Mouse (Mus musculus): ENCODE measurements at regions not wholly inside any gene's neighbourhood (a gene's known extent, or its start where the extent isn't known, plus 50 kb on each side); places are given as distances from the start of the nearest gene placed in this dataset.

DNA sequence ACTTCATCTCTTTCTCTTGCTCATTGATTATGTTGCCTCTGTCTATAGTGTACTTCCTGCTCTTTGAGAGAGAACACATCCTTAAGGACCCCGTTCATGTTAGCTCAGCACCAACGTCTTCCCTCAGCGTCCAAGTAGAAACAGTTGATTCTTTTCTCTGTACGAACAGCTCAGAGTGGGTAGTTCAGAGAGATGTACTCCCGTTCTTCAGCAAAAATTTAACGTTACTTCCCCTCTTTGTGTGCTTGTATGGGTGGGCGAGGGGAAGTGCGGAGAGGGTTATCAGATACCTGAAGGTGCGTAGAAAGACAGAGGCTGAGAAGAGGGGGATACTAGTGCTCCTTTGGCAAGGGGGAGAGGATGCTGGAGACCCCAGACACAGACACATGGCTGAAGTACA, 55.1 kb upstream of the Tab2 start:
- Histone ChIP-seq H3K79me3 (ENCODE audit: low read depth) (no peaks in the 10 kb centered on the region), H3K4me3 (ENCODE audit: insufficient read depth, poor library complexity, severe bottlenecking) (no peak overlapping the region), H3K27me3 (ENCODE audit: control insufficient read depth, insufficient read depth, insufficient read length) (peaks cover 8% of the 10 kb centered on the region), H3K36me3 (ENCODE audit: control insufficient read depth, insufficient read depth) (no peaks in the 10 kb centered on the region), H3K79me2 (ENCODE audit: control insufficient read depth, insufficient read depth) (no peaks in the 10 kb centered on the region), H3ac (ENCODE audit: control insufficient read depth, insufficient read length, low read depth) (no peak overlapping the region)
- TF ChIP-seq MAX (IDR thresholded peaks at IDR 0.05) (no peak), MYOD1 (IDR thresholded peaks at IDR 0.05; ENCODE audit: control insufficient read depth, insufficient read length, low read depth) (no peak), CTCF (IDR thresholded peaks at IDR 0.05; ENCODE audit: control insufficient read depth, insufficient read depth, insufficient read length) (no peak), MYOG (IDR thresholded peaks at IDR 0.05; ENCODE audit: control insufficient read depth, extremely low read depth, insufficient read length) (no peak), CEBPB (IDR thresholded peaks at IDR 0.05; ENCODE audit: low read depth) (no peak), FOSL1 (IDR thresholded peaks at IDR 0.05; ENCODE audit: insufficient read depth, low read length, poor library complexity, severe bottlenecking) (no peak), USF1 (IDR thresholded peaks at IDR 0.05; ENCODE audit: low read depth) (no peak)

DNA sequence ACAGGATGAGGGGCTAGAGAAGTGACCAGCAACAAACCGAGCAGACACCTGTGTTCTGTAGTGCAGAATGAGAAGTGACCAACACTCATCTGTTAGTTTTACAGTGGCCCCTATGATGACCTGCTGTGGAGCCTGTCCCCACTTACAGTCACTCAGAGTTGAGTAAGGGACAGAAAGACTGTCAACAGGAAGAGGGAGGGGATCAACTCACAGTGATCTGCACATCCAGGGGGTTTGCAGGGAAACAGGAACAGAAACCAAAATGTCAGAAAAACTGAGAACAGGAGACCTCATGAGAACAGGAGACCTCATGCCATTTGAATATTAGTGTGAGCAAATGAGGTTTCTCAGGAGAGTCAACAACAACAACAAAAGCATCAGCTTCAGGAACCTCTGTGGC, 53.8 kb upstream of the Tab2 start:
- Histone ChIP-seq H3K4me3 (ENCODE audit: insufficient read depth, poor library complexity, severe bottlenecking) (no peak overlapping the region), H3ac (ENCODE audit: control insufficient read depth, insufficient read length, low read depth) (no peak overlapping the region), H3K36me3 (ENCODE audit: control insufficient read depth, insufficient read depth) (no peaks in the 10 kb centered on the region), H3K79me2 (ENCODE audit: control insufficient read depth, insufficient read depth) (no peaks in the 10 kb centered on the region), H3K27me3 (ENCODE audit: control insufficient read depth, insufficient read depth, insufficient read length) (peaks cover 8% of the 10 kb centered on the region), H3K79me3 (ENCODE audit: low read depth) (no peaks in the 10 kb centered on the region)
- no peak for TF ChIP-seq MAX (IDR thresholded peaks at IDR 0.05)
- no peak for TF ChIP-seq MYOG (IDR thresholded peaks at IDR 0.05; ENCODE audit: control insufficient read depth, extremely low read depth, insufficient read length)
- TF ChIP-seq FOSL1 (IDR thresholded peaks at IDR 0.05; ENCODE audit: insufficient read depth, low read length, poor library complexity, severe bottlenecking), result no peak
- TF ChIP-seq USF1 (IDR thresholded peaks at IDR 0.05; ENCODE audit: low read depth), result no peak
- no peak for TF ChIP-seq MYOD1 (IDR thresholded peaks at IDR 0.05; ENCODE audit: control insufficient read depth, insufficient read length, low read depth)
- TF ChIP-seq CTCF (IDR thresholded peaks at IDR 0.05; ENCODE audit: control insufficient read depth, insufficient read depth, insufficient read length), result no peak
- TF ChIP-seq CEBPB (IDR thresholded peaks at IDR 0.05; ENCODE audit: low read depth), result no peak

DNA sequence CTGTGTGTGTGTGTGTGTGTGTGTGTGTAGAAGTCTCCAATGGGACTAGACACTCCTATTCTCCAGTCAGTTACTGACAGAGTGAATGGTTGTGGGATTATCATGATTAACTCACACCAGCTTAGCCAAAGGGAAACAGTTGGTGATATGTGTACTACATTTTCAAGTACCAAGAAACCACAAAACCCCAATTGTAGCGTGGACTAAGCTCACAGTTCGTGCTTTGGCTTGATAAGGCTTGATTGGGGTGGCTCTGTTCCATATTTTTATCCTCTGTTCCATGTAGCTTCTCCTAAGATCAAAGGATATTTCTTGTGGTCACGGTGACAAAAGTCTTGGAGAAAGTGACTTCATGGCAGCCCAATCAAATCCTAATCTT, 51.9 kb upstream of the Tab2 start:
- no peaks in the 10 kb centered on the region for H3K79me2 ChIP-seq (ENCODE audit: control insufficient read depth, insufficient read depth)
- H3K79me3 ChIP-seq (ENCODE audit: low read depth), result no peaks in the 10 kb centered on the region
- no peak overlapping the region for H3K4me3 ChIP-seq (ENCODE audit: insufficient read depth, poor library complexity, severe bottlenecking)
- TF ChIP-seq CTCF (IDR thresholded peaks at IDR 0.05; ENCODE audit: control insufficient read depth, insufficient read depth, insufficient read length), result no peak
- no peak for TF ChIP-seq FOSL1 (IDR thresholded peaks at IDR 0.05; ENCODE audit: insufficient read depth, low read length, poor library complexity, severe bottlenecking)
- TF ChIP-seq CEBPB (IDR thresholded peaks at IDR 0.05; ENCODE audit: low read depth), result no peak
- no peak for TF ChIP-seq MAX (IDR thresholded peaks at IDR 0.05)
- TF ChIP-seq MYOG (IDR thresholded peaks at IDR 0.05; ENCODE audit: control insufficient read depth, extremely low read depth, insufficient read length), result no peak
- no peak for TF ChIP-seq USF1 (IDR thresholded peaks at IDR 0.05; ENCODE audit: low read depth)
- TF ChIP-seq MYOD1 (IDR thresholded peaks at IDR 0.05; ENCODE audit: control insufficient read depth, insufficient read length, low read depth), result no peak
- H3K27me3 ChIP-seq (ENCODE audit: control insufficient read depth, insufficient read depth, insufficient read length), result peaks cover 8% of the 10 kb centered on the region
- H3ac ChIP-seq (ENCODE audit: control insufficient read depth, insufficient read length, low read depth), result no peak overlapping the region
- no peaks in the 10 kb centered on the region for H3K36me3 ChIP-seq (ENCODE audit: control insufficient read depth, insufficient read depth)

DNA sequence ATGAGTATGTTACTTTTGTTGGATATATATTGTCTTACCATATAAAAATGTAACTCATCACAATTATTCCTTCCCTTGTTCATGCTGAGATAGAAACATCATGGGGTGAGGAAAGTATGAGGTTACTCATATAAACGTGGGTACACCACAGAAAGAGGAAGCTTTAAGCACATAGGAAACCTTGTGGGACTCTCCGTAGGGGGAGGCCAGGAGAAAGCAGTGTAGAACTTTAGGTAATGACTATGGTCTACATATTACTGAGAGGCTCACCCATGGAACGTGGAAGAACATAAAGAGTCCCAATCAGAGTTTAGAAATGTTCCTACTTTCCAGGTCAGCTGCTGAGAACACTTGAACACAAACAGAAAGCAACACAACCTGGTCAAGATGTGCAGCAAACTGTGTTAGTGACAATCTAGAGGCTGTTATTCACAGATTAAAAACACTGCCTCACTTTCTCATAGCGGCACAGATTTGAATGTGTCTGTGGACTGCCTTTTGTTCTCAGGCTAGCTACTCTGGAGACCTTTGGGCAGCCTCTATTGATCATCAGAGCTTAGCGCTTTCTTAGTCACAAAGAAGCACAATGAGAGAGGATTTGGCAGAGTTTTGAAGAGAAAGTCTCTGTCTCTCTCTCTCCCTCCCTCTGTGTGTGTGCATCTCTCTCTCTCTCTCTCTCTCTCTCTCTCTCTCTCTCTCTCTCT, 51.4 kb upstream of the Tab2 start:
- Histone ChIP-seq H3K36me3 (ENCODE audit: control insufficient read depth, insufficient read depth) (no peaks in the 10 kb centered on the region), H3K4me3 (ENCODE audit: insufficient read depth, poor library complexity, severe bottlenecking) (no peak overlapping the region), H3K27me3 (ENCODE audit: control insufficient read depth, insufficient read depth, insufficient read length) (peaks cover 8% of the 10 kb centered on the region), H3K79me2 (ENCODE audit: control insufficient read depth, insufficient read depth) (no peaks in the 10 kb centered on the region), H3K79me3 (ENCODE audit: low read depth) (no peaks in the 10 kb centered on the region), H3ac (ENCODE audit: control insufficient read depth, insufficient read length, low read depth) (no peak overlapping the region)
- TF ChIP-seq USF1 (IDR thresholded peaks at IDR 0.05; ENCODE audit: low read depth), result no peak
- no peak for TF ChIP-seq MAX (IDR thresholded peaks at IDR 0.05)
- no peak for TF ChIP-seq MYOG (IDR thresholded peaks at IDR 0.05; ENCODE audit: control insufficient read depth, extremely low read depth, insufficient read length)
- TF ChIP-seq CTCF (IDR thresholded peaks at IDR 0.05; ENCODE audit: control insufficient read depth, insufficient read depth, insufficient read length), result no peak
- TF ChIP-seq CEBPB (IDR thresholded peaks at IDR 0.05; ENCODE audit: low read depth), result no peak
- TF ChIP-seq FOSL1 (IDR thresholded peaks at IDR 0.05; ENCODE audit: insufficient read depth, low read length, poor library complexity, severe bottlenecking), result no peak
- TF ChIP-seq MYOD1 (IDR thresholded peaks at IDR 0.05; ENCODE audit: control insufficient read depth, insufficient read length, low read depth), result no peak
